Mouse (Mus musculus) embryonic facial prominence, embryonic 10.5 days (tissue): Measurements from ENCODE around the gene H2al1o. TPM values are rescaled to one million over a fixed set of nuclear protein-coding genes. Genes with fewer than 3 reads are reported as not detected.
"Not testable (repeated sequence)": the region's sequence is repeated elsewhere in the genome, so short reads cannot be mapped to it uniquely, and the experiment has no call there.

Experiments used
- DNase-seq: peaks from one replicate; pipeline ENCODE4 v3.0.0-alpha.2; 2017; ENCODE audit warnings: low spot score
- H3K27ac ChIP-seq: fragments of 300-500 bp; sonication (generic); replicated peaks from 2 replicates; pipeline ENCODE4 v1.5.1; 2016; ENCODE audit warnings: mild to moderate bottlenecking
- H3K27me3 ChIP-seq: fragments of 300-500 bp; sonication (generic); replicated peaks from 2 replicates; pipeline ENCODE4 v1.6.1; 2016; ENCODE audit warnings: low read depth, mild to moderate bottlenecking; ENCODE audit not compliant: poor library complexity, severe bottlenecking
- H3K36me3 ChIP-seq: fragments of 300-500 bp; sonication (generic); replicated peaks from 2 replicates; pipeline ENCODE4 v1.6.1; 2016; ENCODE audit warnings: mild to moderate bottlenecking, moderate library complexity
- H3K4me1 ChIP-seq: fragments of 300-500 bp; sonication (generic); 2 replicates; pipeline ENCODE4 v1.6.1; 2016
- H3K4me3 ChIP-seq: fragments of 300-500 bp; sonication (generic); 2 replicates; pipeline ENCODE4 v1.5.1; 2016; ENCODE audit warnings: mild to moderate bottlenecking, moderate library complexity
- H3K9me3 ChIP-seq: fragments of 300-500 bp; sonication (generic); 2 replicates; pipeline ENCODE4 v1.6.1; 2016; ENCODE audit warnings: mild to moderate bottlenecking
- WGBS: fragments of 180-500 bp; shearing (Covaris S2); methylation state at CpG from one replicate; pipeline ENCODE4 v1.1.7; 2016; 5-methylcytosine and 5-hydroxymethylcytosine counted together
- polyA plus RNA-seq: library from polyadenylated mRNA; unstranded; fragments of >200 nt; fragmentation: Nextera tagmentation; extraction: Ambion mirVana; gene quantifications from 2 replicates; pipeline ENCODE4 v1.2.1, GENCODE M21; 2016

H2al1o gene
- polyA plus RNA-seq = not detected in 2 replicates

GRCm38 (mm10) chrX:9572309-9572708 is at the start of gene H2al1o:
TSS of gene H2al1o (minus strand) at chrX:9572409.
- not testable (repeated sequence) for H3K27me3 ChIP-seq, H3K36me3 ChIP-seq, H3K27ac ChIP-seq, H3K9me3 ChIP-seq, DNase-seq, H3K4me1 ChIP-seq, H3K4me3 ChIP-seq
- WGBS = 89% methylated on average over 3 of the region's 3 CpGs

- H3K4me3 ChIP-seq, H3K9me3 ChIP-seq, H3K36me3 ChIP-seq, DNase-seq, H3K4me1 ChIP-seq, H3K27ac ChIP-seq, H3K27me3 ChIP-seq: not testable (repeated sequence)
- 91% methylated on average over 7 of the region's 7 CpGs for WGBS
Measured at GRCm38 (mm10) chrX:9598036-9598435, 25.8 kb upstream of the H2al1o start.

- 94% methylated on average over 3 of the region's 3 CpGs for WGBS
- Histone ChIP-seq H3K4me3 (no peak overlapping the region), H3K4me1 (no peaks in the 10 kb centered on the region), H3K27ac (no peak overlapping the region), H3K9me3 (no peaks in the 10 kb centered on the region), H3K27me3 (no peaks in the 10 kb centered on the region), H3K36me3 (no peaks in the 10 kb centered on the region)
- no peak for DNase-seq
Measured at GRCm38 (mm10) chrX:9536881-9537280, 35.3 kb downstream of the H2al1o start.

Other genes with a start within 250 kb of the H2al1o start
- gene H2al1k, start 221.8 kb downstream of the H2al1o start, polyA plus RNA-seq = not detected in 2 replicates
- gene Cybb, start 84.6 kb downstream of the H2al1o start, polyA plus RNA-seq = 0.52 and 0.69 TPM in 2 replicates
- gene Dynlt3, start 90.6 kb upstream of the H2al1o start, polyA plus RNA-seq = 13.2 and 17.5 TPM in 2 replicates